Mouse (Mus musculus): ENCODE measurements around the gene Zfp213. TPM values are rescaled to one million over a fixed set of nuclear protein-coding genes. Genes with fewer than 3 reads are reported as not detected.

The Zfp213 gene
- 9.6 and 13.1 TPM in 2 replicates for polyA plus RNA-seq (2012; ENCODE audit: low replicate concordance)

DNA sequence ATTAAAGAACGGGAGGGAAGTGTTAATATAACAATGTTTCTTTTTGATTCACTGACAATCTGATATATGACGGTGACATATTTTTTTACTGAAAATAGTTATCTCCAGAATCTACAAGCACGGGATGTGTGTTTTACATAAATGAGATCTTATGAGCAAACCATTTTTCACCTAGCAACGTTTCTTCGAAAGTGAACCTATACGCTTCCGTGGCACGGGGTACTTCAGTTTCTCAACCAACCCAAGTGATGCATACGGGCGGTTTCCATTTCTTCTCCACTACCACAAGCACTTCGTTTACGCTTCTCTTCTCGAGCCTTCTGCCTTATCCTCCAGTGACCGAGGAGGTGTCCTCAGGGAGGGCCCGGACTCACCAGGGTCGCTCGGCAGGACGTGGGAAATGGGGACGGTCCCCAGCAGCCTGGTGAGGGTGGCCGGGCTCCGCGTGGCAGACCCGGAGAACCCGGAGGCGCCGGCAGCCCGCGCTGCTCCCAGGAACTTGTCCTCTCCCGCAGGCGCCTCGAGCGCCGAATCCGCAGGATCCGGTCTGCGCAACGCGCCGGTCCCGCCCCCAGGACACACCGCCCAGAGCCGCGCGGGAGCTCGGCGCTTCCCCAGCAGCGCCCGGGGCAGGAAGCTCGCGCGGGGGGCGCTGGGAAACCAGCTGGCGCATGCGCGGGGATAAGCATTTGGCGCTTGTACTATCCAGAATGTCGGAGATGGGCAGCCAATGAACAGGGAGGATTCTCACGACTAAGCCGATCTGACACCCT is at the start of gene Zfp213:
Gene Zfp213 (minus strand): TSS at position 644 of the 773 bp plus-strand sequence.

DNA sequence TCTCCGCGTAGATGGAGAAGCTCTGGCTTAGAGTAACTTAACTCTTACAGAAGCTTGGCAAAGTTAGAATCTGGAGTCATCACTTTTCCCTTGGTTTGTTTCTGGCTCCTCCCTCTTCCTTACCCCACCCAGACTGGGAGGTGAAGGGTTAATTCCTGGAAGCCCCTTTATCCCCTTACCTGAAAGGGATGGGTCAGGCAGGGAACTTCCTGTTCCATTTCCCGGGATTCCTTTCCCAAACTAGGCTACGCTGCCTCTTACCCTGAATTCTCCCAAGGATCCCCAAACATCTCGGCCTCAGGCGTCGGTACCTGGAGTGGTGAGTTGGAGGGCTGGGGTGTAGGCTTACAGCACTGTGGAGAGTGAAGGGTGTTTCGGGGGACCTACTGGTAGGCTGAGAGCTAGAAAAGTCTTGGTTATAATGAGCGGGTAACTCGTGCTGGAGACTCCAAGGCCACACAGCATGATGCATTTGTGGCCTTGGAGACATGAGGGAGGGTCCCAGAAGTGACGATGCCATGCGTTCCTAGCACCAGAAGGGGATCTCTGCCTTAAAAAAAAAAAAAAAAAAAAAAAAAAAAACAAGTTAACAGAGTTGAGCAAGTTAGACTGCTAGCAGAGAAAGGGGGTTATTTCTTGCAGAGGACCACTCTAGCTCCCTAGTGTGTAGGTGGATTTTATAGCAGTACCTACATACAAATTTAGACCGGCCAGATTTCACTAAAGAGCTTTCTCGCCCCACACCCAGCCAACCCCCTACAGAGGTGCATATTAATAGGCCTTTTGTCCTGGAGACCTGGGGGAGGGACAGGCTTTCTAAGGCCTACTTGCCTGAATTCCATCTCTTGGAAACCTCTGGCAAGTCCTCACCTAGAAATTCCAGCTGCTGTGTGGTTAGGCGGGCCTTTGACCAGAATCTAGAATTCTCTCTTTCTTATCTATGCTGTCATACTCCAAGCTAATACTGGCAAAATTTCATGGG is 36.9 kb upstream of the Zfp213 start, which contains the start of gene Zscan10:
Gene Zscan10 (plus strand): TSS at position 216 of the 982 bp plus-strand sequence.

DNA sequence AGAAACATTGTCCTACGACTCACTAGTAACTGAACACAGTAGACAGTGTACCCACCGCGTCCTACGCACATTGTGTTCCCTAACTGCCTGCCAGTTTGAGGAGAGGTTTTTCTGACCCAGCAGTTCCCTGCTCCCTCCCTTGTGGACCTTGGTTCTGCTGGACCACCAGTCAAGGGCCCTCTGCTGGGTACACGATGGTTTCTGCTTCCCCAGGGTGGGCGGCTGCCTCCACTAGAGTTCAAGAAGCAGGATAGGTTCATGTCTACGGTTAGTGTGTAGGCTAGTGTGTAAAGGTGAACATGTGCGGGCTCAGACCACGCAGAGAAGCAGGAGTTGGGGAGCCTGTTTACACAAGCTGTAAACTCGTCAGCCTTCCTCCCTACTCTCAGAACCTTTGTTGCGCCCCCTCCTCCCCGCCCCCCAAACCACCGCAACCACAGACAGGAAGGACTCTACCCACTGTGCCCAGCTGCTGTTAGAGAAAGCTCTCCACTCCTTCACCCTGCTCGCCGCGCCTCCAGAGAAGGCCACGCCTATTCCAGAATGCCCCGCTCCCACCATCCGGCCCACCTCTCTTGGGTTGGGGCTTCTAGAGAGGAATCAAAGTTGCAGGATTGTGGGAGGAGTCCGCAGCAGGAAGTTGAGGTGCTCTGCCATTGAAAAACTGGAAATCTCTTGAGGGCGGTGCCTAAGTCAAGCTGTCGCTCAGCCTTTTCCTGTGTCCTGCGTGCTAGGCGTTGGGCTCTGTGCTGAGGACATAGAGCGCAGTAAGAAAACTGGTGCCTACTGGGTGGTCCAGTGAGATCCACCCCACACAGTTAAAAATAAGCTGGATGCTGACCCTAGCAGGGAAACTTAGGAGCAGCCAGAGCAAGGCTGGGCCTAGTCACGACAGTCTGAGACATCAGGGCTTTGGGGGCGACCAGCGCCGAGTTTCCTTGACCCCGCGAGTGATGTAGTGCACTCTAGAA is 34.8 kb upstream of the Zfp213 start, which contains the start of gene Zfp13:
Gene Zfp13 (minus strand): TSS at position 906 of the 971 bp plus-strand sequence.

Other genes with a start within 250 kb of the Zfp213 start
- gene Vmn2r115, start 220.5 kb downstream of the Zfp213 start, polyA plus RNA-seq (2012; ENCODE audit: low replicate concordance): 0.03 TPM in 1 of 2 replicates, not detected in the other
- not detected in 2 replicates for gene Vmn2r116, start 179.6 kb downstream of the Zfp213 start, polyA plus RNA-seq (2012; ENCODE audit: low replicate concordance)
- not detected in 2 replicates for gene Vmn2r117, start 84.5 kb downstream of the Zfp213 start, polyA plus RNA-seq (2012; ENCODE audit: low replicate concordance)
- gene Zfp13, start 35.2 kb upstream of the Zfp213 start, polyA plus RNA-seq (2012; ENCODE audit: low replicate concordance): 0.40 and 0.80 TPM in 2 replicates
- not detected in 2 replicates for gene Zscan10, start 36.6 kb upstream of the Zfp213 start, polyA plus RNA-seq (2012; ENCODE audit: low replicate concordance)
- gene Mmp25, start 81.0 kb upstream of the Zfp213 start, polyA plus RNA-seq (2012; ENCODE audit: low replicate concordance): 2.3 and 2.6 TPM in 2 replicates
- 0.36 TPM in 1 of 2 replicates, not detected in the other for gene Bicdl2, start 96.3 kb upstream of the Zfp213 start, polyA plus RNA-seq (2012; ENCODE audit: low replicate concordance)
- gene Hcfc1r1, start 109.4 kb upstream of the Zfp213 start, polyA plus RNA-seq (2012; ENCODE audit: low replicate concordance): 127 and 166 TPM in 2 replicates
- gene Thoc6, start 109.6 kb upstream of the Zfp213 start, polyA plus RNA-seq (2012; ENCODE audit: low replicate concordance): 71.1 and 149 TPM in 2 replicates
- 12.6 and 14.4 TPM in 2 replicates for gene Tnfrsf12a, start 113.2 kb upstream of the Zfp213 start, polyA plus RNA-seq (2012; ENCODE audit: low replicate concordance)
- gene Cldn6, start 115.0 kb upstream of the Zfp213 start, polyA plus RNA-seq (2012; ENCODE audit: low replicate concordance): not detected in 2 replicates
- gene Cldn9, start 119.8 kb upstream of the Zfp213 start, polyA plus RNA-seq (2012; ENCODE audit: low replicate concordance): not detected in 2 replicates
- not detected in 2 replicates for gene 1520401A03Rik, start 158.5 kb upstream of the Zfp213 start, polyA plus RNA-seq (2012; ENCODE audit: low replicate concordance)
- gene Pkmyt1, start 162.1 kb upstream of the Zfp213 start, polyA plus RNA-seq (2012; ENCODE audit: low replicate concordance): 246 and 386 TPM in 2 replicates
- gene Paqr4, start 176.6 kb upstream of the Zfp213 start, polyA plus RNA-seq (2012; ENCODE audit: low replicate concordance): 2.9 and 33.2 TPM in 2 replicates
- gene Kremen2, start 181.6 kb upstream of the Zfp213 start, polyA plus RNA-seq (2012; ENCODE audit: low replicate concordance): 0.21 and 0.26 TPM in 2 replicates
- gene Flywch1, start 207.4 kb upstream of the Zfp213 start, polyA plus RNA-seq (2012; ENCODE audit: low replicate concordance): 22.5 and 23.8 TPM in 2 replicates
- 1.0 and 4.2 TPM in 2 replicates for gene Flywch2, start 221.8 kb upstream of the Zfp213 start, polyA plus RNA-seq (2012; ENCODE audit: low replicate concordance)
- 176 and 518 TPM in 2 replicates for gene Srrm2, start 226.3 kb upstream of the Zfp213 start, polyA plus RNA-seq (2012; ENCODE audit: low replicate concordance)